Mouse (Mus musculus): ENCODE measurements around the gene Lpar3. TPM values are rescaled to one million over a fixed set of nuclear protein-coding genes. Genes with fewer than 3 reads are reported as not detected.

The Lpar3 gene
- total RNA-seq, 2 experiments from 2014 or later = 0.21 to 0.95 TPM

- DNase-seq = no peak
Observed at GRCm38 (mm10) chr3:146260845-146261244, 40.1 kb downstream of the Lpar3 start.

GRCm38 (mm10) chr3:146262536-146262935, 41.8 kb downstream of the Lpar3 start:
- DNase-seq = no peak

- DNase-seq = no peak
Observed at GRCm38 (mm10) chr3:146264146-146264545, 43.4 kb downstream of the Lpar3 start.

GRCm38 (mm10) chr3:146265545-146266130, 44.9 kb downstream of the Lpar3 start:
- no peak for DNase-seq

GRCm38 (mm10) chr3:146268024-146268801, 47.5 kb downstream of the Lpar3 start:
- no peak for DNase-seq

GRCm38 (mm10) chr3:146274503-146274902, 53.7 kb downstream of the Lpar3 start:
- DNase-seq = no peak

GRCm38 (mm10) chr3:146275360-146276025, 54.7 kb downstream of the Lpar3 start:
- DNase-seq = no peak

- no peak for DNase-seq
Observed at GRCm38 (mm10) chr3:146276026-146276409, 55.3 kb downstream of the Lpar3 start.

- DNase-seq = no peak
Observed at GRCm38 (mm10) chr3:146276991-146277390, 56.2 kb downstream of the Lpar3 start.

- peak; percentile 37 for DNase-seq
Observed at GRCm38 (mm10) chr3:146277456-146277855, 56.7 kb downstream of the Lpar3 start.

- no peak for DNase-seq
Observed at GRCm38 (mm10) chr3:146278195-146279140, 57.7 kb downstream of the Lpar3 start.

- no peak for DNase-seq
Observed at GRCm38 (mm10) chr3:146283732-146284361, 63.1 kb downstream of the Lpar3 start.

GRCm38 (mm10) chr3:146286118-146286517, 65.4 kb downstream of the Lpar3 start:
- DNase-seq = no peak

- DNase-seq = no peak
Observed at GRCm38 (mm10) chr3:146291928-146292327, 71.2 kb downstream of the Lpar3 start.

- DNase-seq = no peak
Observed at GRCm38 (mm10) chr3:146292515-146292914, 71.8 kb downstream of the Lpar3 start.

GRCm38 (mm10) chr3:146302451-146302850, 81.7 kb downstream of the Lpar3 start:
- no peak for DNase-seq

GRCm38 (mm10) chr3:146303194-146303593, 82.4 kb downstream of the Lpar3 start:
- no peak for DNase-seq

- DNase-seq = no peak
Observed at GRCm38 (mm10) chr3:146304556-146305405, 84.0 kb downstream of the Lpar3 start.

GRCm38 (mm10) chr3:146307341-146307740, 86.6 kb downstream of the Lpar3 start:
- no peak for DNase-seq

GRCm38 (mm10) chr3:146307886-146308285, 87.1 kb downstream of the Lpar3 start:
- no peak for DNase-seq

- DNase-seq = no peak
Observed at GRCm38 (mm10) chr3:146309586-146309985, 88.8 kb downstream of the Lpar3 start.

All from gastrocnemius, postnatal 10 days (tissue).